Mouse (Mus musculus) spleen, adult 2 months (tissue): ENCODE results near the gene Snai3.

Source experiments
- CTCF ChIP-seq: fragments of 200-500 bp; IDR thresholded peaks from 2 replicates; pipeline ENCODE4 v1.5.1; 2011; ENCODE audit warnings: mild to moderate bottlenecking, inconsistent platforms; ENCODE audit not compliant: insufficient read depth, insufficient read length, insufficient replicate concordance; ENCODE audit errors: extremely low read depth
- POLR2A ChIP-seq: fragments of 200-500 bp; IDR thresholded peaks from 2 replicates; pipeline ENCODE4 v1.6.1; 2011; ENCODE audit warnings: low read depth, low read length, inconsistent platforms

DNA sequence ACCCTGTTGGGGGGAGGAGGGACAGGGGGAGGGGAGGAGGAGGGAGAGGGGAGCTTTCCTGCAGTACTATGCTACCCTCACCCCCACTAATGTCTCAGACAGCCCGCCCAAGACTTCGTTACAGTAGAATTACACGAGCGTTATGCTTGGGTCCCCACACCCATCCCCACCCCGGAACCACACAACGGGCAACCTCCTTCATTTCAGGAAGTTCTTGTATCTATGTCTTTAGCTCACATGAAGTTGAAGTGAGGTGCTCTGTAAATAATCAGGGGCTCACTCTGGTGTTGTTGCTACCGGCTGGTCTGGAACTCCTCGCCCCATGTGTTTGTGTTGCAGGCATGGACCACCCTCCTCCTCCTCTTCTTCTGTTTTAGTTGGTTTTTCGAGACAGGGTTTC is 32.4 kb downstream of the Snai3 start:
- no peak for TF ChIP-seq POLR2A
- TF ChIP-seq CTCF, result no peak
